Mouse (Mus musculus) liver, adult 2 months (tissue): ENCODE results near the gene Per1. TPM values are rescaled to one million over a fixed set of nuclear protein-coding genes. Genes with fewer than 3 reads are reported as not detected.

Source experiments
- DNase-seq: peaks from one replicate; pipeline ENCODE4 v3.0.0-alpha.2; 2011; ENCODE audit warnings: low read depth, low spot score; ENCODE audit errors: extremely low read depth
- H3K27ac ChIP-seq: fragments of 200-500 bp; replicated peaks from 2 replicates; pipeline ENCODE4 v1.5.1; 2012; ENCODE audit warnings: low read depth, mild to moderate bottlenecking, control low read depth, inconsistent platforms, low read length; ENCODE audit not compliant: insufficient read depth
- H3K27me3 ChIP-seq: fragments of 200-500 bp; 2 replicates; pipeline ENCODE4 v1.6.1; 2012; ENCODE audit warnings: mild to moderate bottlenecking, moderate library complexity, low read length, inconsistent platforms; ENCODE audit not compliant: control insufficient read depth, insufficient read depth
- H3K36me3 ChIP-seq: fragments of 200-500 bp; 2 replicates; pipeline ENCODE4 v1.6.1; 2012; ENCODE audit warnings: low read length, inconsistent platforms; ENCODE audit not compliant: control insufficient read depth, insufficient read depth
- H3K4me1 ChIP-seq: fragments of 200-500 bp; 2 replicates; pipeline ENCODE4 v1.6.1; 2011; ENCODE audit warnings: low read length; ENCODE audit not compliant: control insufficient read depth, insufficient read depth
- H3K4me3 ChIP-seq: fragments of 200-500 bp; 2 replicates; pipeline ENCODE4 v1.5.1; 2011; ENCODE audit warnings: low read depth, mild to moderate bottlenecking, control low read depth, low read length, moderate library complexity; ENCODE audit not compliant: insufficient read depth
- H3K79me2 ChIP-seq: fragments of 200-500 bp; 2 replicates; pipeline ENCODE4 v1.6.1; 2012; ENCODE audit warnings: inconsistent platforms, mild to moderate bottlenecking, low read length, moderate library complexity; ENCODE audit not compliant: control insufficient read depth, insufficient read depth
- H3K9ac ChIP-seq: fragments of 200-500 bp; 2 replicates; pipeline ENCODE4 v1.6.1; 2012; ENCODE audit warnings: low read depth, mild to moderate bottlenecking, control low read depth, inconsistent platforms, low read length
- CTCF ChIP-seq: fragments of 200-500 bp; IDR thresholded peaks from 2 replicates; pipeline ENCODE4 v1.5.1; 2011; ENCODE audit warnings: low read depth, low read length, control low read depth
- POLR2A ChIP-seq: fragments of 200-500 bp; IDR thresholded peaks from 2 replicates; pipeline ENCODE4 v1.6.1; 2011; ENCODE audit warnings: low read length, control low read depth; ENCODE audit not compliant: insufficient read depth; ENCODE audit errors: extremely low read depth
- WGBS: fragments of 180-500 bp; shearing (Covaris S2); methylation state at CpG from one replicate; pipeline ENCODE4 v1.1.7; 2018; 5-methylcytosine and 5-hydroxymethylcytosine counted together
- polyA plus RNA-seq: library from polyadenylated mRNA; depleted of rRNA; stranded (reverse); fragments of >200 nt; gene quantifications from 2 replicates; pipeline ENCODE4 v1.2.3, GENCODE M21; 2012
- total RNA-seq: library from RNA; depleted of rRNA; stranded (reverse); fragments of >200 nt; gene quantifications from 2 replicates; pipeline ENCODE4 v1.2.3, GENCODE M21; 2014

The Per1 gene
- total and polyA plus RNA-seq, 2 experiments = 4.6 to 8.0 TPM

GRCm38 (mm10) chr11:69072666-69073064, 22.4 kb upstream of the Per1 start:
- TF ChIP-seq POLR2A = no peak
- TF ChIP-seq CTCF = no peak
- DNase-seq = no peak
- Histone ChIP-seq H3K79me2 (no peaks in the 10 kb centered on the region), H3K4me1 (peaks cover 6% of the 10 kb centered on the region), H3K27ac (peak overlapping the region; percentile 41), H3K9ac (peak overlapping the region; percentile 67), H3K27me3 (no peaks in the 10 kb centered on the region), H3K36me3 (no peaks in the 10 kb centered on the region), H3K4me3 (no peak overlapping the region)
- WGBS = 10% methylated on average over 9 of the region's 9 CpGs

- H3K27me3 ChIP-seq = no peaks in the 10 kb centered on the region
- H3K9ac ChIP-seq = peak overlapping the region; percentile 66
- peaks cover 5% of the 10 kb centered on the region for H3K4me1 ChIP-seq
- no peaks in the 10 kb centered on the region for H3K79me2 ChIP-seq
- H3K36me3 ChIP-seq = no peaks in the 10 kb centered on the region
- DNase-seq = peak; percentile 96
- under 1% methylated on average over 14 of the region's 14 CpGs for WGBS
- TF ChIP-seq POLR2A (peak; percentile 50; the same call in 1 of the 2 replicates), CTCF (no peak)
- peak overlapping the region; percentile 67 for H3K27ac ChIP-seq
- no peak overlapping the region for H3K4me3 ChIP-seq
Observed at GRCm38 (mm10) chr11:69073065-69073888, 21.7 kb upstream of the Per1 start.

- TF ChIP-seq POLR2A (no peak), CTCF (no peak)
- H3K36me3 ChIP-seq = no peaks in the 10 kb centered on the region
- H3K27me3 ChIP-seq = no peaks in the 10 kb centered on the region
- no peak for DNase-seq
- no peak overlapping the region for H3K27ac ChIP-seq
- no peak overlapping the region for H3K4me3 ChIP-seq
- H3K79me2 ChIP-seq = no peaks in the 10 kb centered on the region
- 48% methylated on average over 6 of the region's 6 CpGs for WGBS
- peaks cover 5% of the 10 kb centered on the region for H3K4me1 ChIP-seq
- H3K9ac ChIP-seq = no peak overlapping the region
Observed at GRCm38 (mm10) chr11:69073951-69074775, 20.9 kb upstream of the Per1 start.

GRCm38 (mm10) chr11:69074776-69075069, 20.3 kb upstream of the Per1 start:
- TF ChIP-seq POLR2A (no peak), CTCF (no peak)
- Histone ChIP-seq H3K79me2 (no peaks in the 10 kb centered on the region), H3K9ac (no peak overlapping the region), H3K4me3 (no peak overlapping the region), H3K27ac (no peak overlapping the region), H3K27me3 (no peaks in the 10 kb centered on the region), H3K36me3 (no peaks in the 10 kb centered on the region), H3K4me1 (peaks cover 5% of the 10 kb centered on the region)
- 59% methylated on average over 2 of the region's 2 CpGs for WGBS
- no peak for DNase-seq

GRCm38 (mm10) chr11:69075764-69076479, 19.1 kb upstream of the Per1 start:
- no peak for DNase-seq
- no peaks in the 10 kb centered on the region for H3K79me2 ChIP-seq
- WGBS = 72% methylated on average over 9 of the region's 9 CpGs
- no peak for TF ChIP-seq CTCF
- no peak for TF ChIP-seq POLR2A
- no peak overlapping the region for H3K4me3 ChIP-seq
- no peaks in the 10 kb centered on the region for H3K27me3 ChIP-seq
- peaks cover 2% of the 10 kb centered on the region; the same call in 1 of the 2 replicates for H3K4me1 ChIP-seq
- H3K27ac ChIP-seq = no peak overlapping the region
- no peak overlapping the region for H3K9ac ChIP-seq
- no peaks in the 10 kb centered on the region for H3K36me3 ChIP-seq
